Mouse (Mus musculus): ENCODE measurements around the gene Gm10642. TPM values are rescaled to one million over a fixed set of nuclear protein-coding genes. Genes with fewer than 3 reads are reported as not detected.

The Gm10642 gene
- polyA plus RNA-seq (2012; ENCODE audit: insufficient read depth, insufficient read length, low replicate concordance, missing spikeins), result not detected in 2 replicates

DNA sequence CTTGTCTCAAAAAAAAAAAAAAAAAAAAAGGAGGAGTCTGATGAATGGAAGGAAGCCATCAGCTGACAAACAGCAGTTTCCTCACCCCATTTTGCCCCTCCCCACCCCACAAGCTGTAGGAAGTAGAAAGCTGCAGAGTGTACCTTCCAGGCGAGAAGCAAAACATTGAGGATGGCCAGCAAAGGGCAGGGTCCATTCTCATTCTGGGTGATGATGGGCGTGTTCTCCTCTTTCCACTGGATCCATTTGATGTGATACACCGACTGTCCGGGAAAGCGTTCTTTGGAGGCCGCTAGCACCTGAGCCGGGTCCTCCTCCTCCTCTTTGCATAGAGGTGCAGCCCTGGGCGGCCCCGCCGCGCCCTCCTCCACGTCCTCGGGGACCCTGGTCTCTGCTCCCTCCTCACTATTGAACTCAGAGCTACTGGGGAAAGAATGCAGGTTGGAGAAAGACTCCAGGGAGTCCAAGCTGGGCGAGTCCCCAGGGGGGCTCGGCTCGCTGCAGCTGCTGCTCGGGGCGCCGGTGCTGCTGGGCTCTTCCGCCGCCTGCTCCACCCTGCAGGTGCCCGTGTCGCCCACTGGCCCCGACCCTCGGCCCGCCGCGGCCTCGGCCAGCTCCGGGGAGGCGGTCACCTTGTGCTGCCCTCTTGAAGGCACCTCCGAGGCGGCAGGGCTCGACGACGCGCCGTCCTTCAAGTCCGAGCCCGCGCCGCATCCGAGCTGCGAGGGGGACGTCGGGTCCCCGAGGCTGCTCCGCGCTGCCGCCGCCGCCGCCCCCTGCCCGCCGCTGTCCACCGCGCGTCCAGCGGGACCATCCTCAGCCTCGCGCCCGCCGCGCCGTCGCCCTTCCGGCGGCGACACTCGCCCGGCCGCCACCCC lies at the start of gene Gm10642:
Gm10642 (plus strand) TSS at position 122 of the 878 bp plus-strand sequence.
- peaks cover 5% of the 10 kb centered on the region for H3K4me1 ChIP-seq (ENCODE audit: control insufficient read depth, insufficient read depth, low read length)
- WGBS, result under 1% methylated on average over 72 of the region's 72 CpGs

DNA sequence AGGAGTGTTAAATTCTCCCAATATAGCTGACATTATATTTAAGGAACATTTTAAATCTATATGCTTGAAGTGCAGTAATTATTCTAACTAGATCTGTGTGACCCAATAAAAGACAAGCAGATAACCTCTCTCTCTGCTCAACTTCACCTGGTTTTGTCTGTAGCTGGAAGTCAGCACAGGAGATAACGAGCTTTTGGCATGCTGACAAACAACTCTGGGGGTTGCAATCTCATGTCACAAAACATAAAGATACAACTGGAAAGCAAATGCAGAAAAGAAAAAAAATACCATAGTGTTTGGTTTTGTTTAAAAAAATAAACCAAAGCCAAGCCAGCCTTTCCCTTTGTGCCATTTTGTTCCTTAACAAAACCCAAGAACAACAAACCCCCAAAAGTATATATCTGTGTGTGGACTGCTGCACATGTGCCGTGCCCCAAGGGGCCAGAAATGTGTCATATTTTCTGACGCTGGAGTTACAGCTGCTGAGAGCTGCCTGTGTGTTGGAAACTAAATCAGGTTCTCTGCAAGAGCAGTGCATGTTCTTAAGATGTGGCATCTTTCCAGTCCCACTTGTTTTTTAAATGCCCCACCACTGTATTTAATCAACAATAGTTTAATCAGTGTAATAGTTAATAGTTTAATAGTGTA lies 44.9 kb upstream of the Gm10642 start:
- TF ChIP-seq CTCF (IDR thresholded peaks at IDR 0.05; ENCODE audit: insufficient read depth, low read depth, low read length) (no peak), POLR2A (IDR thresholded peaks at IDR 0.05; ENCODE audit: insufficient read depth, low read depth, low read length) (no peak)
- no peak overlapping the region for H3K27ac ChIP-seq (ENCODE audit: insufficient read depth, low read depth, low read length)
- 57% methylated on average over 3 of the region's 3 CpGs for WGBS
- H3K4me3 ChIP-seq (ENCODE audit: insufficient read depth, low read depth, low read length), result no peak overlapping the region
- no peaks in the 10 kb centered on the region for H3K4me1 ChIP-seq (ENCODE audit: control insufficient read depth, insufficient read depth, low read length)

More for the DNA sequence above, at the start of gene Gm10642:
- Histone ChIP-seq H3K4me3 (ENCODE audit: insufficient read depth, low read depth, low read length) (peak within 1 kb of the TSS; percentile 93), H3K27ac (ENCODE audit: insufficient read depth, low read depth, low read length) (peak within 1 kb of the TSS; percentile 96)
- TF ChIP-seq POLR2A (IDR thresholded peaks at IDR 0.05; ENCODE audit: insufficient read depth, low read depth, low read length) (no peak), CTCF (IDR thresholded peaks at IDR 0.05; ENCODE audit: insufficient read depth, low read depth, low read length) (no peak)

DNA sequence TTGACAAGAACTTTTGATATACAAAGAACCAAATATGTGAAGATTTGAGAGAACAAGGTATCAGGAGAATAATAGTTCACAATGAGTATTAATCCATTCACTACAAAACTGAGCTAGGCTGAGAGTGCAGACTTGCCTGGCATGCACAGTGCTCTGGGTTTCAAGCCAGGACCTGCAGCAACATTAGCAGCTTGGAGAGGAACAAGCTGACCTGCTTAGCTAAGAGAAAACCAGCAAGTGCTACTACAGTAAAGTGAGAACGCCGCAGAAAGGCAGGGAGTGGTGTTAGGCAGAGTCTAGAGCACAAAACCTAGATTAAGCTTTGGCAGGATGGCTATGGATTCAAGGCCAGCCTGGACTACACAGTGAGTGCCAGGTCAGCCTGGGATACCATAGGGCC lies 26.3 kb upstream of the Gm10642 start:
- no peak overlapping the region for H3K27ac ChIP-seq (ENCODE audit: insufficient read depth, low read depth, low read length)
- WGBS, result 69% methylated on average over 2 of the region's 2 CpGs
- H3K4me3 ChIP-seq (ENCODE audit: insufficient read depth, low read depth, low read length), result no peak overlapping the region
- H3K4me1 ChIP-seq (ENCODE audit: control insufficient read depth, insufficient read depth, low read length), result no peaks in the 10 kb centered on the region
- TF ChIP-seq POLR2A (IDR thresholded peaks at IDR 0.05; ENCODE audit: insufficient read depth, low read depth, low read length) (no peak), CTCF (IDR thresholded peaks at IDR 0.05; ENCODE audit: insufficient read depth, low read depth, low read length) (no peak)

DNA sequence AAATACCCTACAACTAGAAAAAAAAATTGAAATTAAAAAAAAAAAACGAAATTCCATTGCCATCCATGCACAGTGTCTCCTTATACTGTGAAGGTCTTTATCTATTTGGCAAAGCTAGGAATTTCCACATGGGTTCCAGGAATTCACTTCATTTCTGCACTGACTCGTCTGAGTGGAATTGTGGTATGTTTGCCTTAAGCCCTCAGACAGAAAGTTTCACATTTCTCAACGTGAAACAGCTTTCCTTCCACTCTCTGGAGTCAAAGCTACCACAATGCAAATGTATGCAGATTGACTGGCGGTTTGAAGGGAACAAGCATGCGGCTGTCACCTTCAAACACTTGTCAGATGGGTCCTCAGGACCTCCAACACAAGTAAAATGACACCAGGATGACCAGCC lies 24.4 kb upstream of the Gm10642 start:
- H3K4me1 ChIP-seq (ENCODE audit: control insufficient read depth, insufficient read depth, low read length), result no peaks in the 10 kb centered on the region
- TF ChIP-seq CTCF (IDR thresholded peaks at IDR 0.05; ENCODE audit: insufficient read depth, low read depth, low read length) (no peak), POLR2A (IDR thresholded peaks at IDR 0.05; ENCODE audit: insufficient read depth, low read depth, low read length) (no peak)
- H3K27ac ChIP-seq (ENCODE audit: insufficient read depth, low read depth, low read length), result no peak overlapping the region
- WGBS, result 35% methylated on average over 5 of the region's 5 CpGs
- no peak overlapping the region for H3K4me3 ChIP-seq (ENCODE audit: insufficient read depth, low read depth, low read length)

DNA sequence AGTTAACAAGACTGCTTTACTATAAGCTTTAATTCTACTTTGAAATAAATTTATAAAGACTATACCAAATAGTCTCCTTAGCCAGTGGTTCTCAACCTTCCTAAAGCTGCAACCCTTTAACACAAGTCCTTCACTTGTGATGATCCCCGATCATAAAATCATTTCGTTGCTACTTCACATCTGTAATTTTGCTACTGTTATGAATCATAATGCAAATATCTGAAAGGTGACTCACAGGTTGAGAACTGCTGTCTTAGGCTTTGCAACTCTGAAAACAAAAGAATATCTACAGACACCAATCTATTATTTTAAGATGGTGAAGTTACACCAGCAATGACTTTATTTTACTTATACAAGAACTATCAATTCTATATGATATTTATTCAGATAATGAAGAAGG lies 19.3 kb upstream of the Gm10642 start:
- 82% methylated on average over 2 of the region's 2 CpGs for WGBS
- H3K4me3 ChIP-seq (ENCODE audit: insufficient read depth, low read depth, low read length), result no peak overlapping the region
- H3K27ac ChIP-seq (ENCODE audit: insufficient read depth, low read depth, low read length), result no peak overlapping the region
- H3K4me1 ChIP-seq (ENCODE audit: control insufficient read depth, insufficient read depth, low read length), result no peaks in the 10 kb centered on the region
- TF ChIP-seq CTCF (IDR thresholded peaks at IDR 0.05; ENCODE audit: insufficient read depth, low read depth, low read length) (no peak), POLR2A (IDR thresholded peaks at IDR 0.05; ENCODE audit: insufficient read depth, low read depth, low read length) (no peak)

DNA sequence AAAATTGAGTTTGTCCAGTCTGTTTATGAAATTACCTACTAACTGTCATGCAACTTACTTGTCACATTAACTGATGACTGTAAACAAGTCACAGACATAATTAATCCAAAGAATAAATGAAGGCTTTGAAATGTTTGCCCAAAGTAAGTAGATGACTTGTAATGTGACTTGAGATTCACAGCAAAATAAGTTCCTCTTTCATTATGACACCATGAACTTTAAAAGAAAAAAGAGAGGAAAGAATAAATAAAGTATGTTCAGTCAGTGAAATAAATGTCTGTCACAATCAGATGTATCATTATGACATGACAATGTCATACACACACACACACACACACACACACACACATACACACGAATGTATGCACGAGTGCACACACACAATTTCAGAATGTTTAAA lies 5.8 kb upstream of the Gm10642 start:
- peaks cover 2% of the 10 kb centered on the region; the same call in 1 of the 2 replicates for H3K4me1 ChIP-seq (ENCODE audit: control insufficient read depth, insufficient read depth, low read length)
- 89% methylated on average over 2 of the region's 2 CpGs for WGBS
- no peak overlapping the region for H3K4me3 ChIP-seq (ENCODE audit: insufficient read depth, low read depth, low read length)
- no peak for TF ChIP-seq POLR2A (IDR thresholded peaks at IDR 0.05; ENCODE audit: insufficient read depth, low read depth, low read length)
- TF ChIP-seq CTCF (IDR thresholded peaks at IDR 0.05; ENCODE audit: insufficient read depth, low read depth, low read length), result no peak
- no peak overlapping the region for H3K27ac ChIP-seq (ENCODE audit: insufficient read depth, low read depth, low read length)

DNA sequence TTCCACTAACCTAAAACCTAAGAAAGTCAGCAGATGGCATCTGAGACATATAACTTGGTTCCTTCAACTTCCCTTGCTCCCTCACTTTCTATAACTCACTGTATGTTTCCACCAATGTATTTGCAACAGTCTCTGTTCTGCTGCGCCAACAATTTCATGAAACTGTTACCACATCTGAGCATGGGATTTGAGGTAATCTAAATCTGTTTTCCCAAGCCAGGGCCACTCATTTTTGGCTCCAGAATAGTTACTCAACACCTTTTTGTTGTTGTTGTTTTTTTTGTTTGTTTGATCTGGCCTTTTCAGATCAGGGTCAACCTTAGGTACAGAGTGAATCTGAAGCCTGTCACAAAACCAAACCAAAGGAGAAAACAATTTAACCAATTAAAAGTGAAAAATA lies 5.1 kb upstream of the Gm10642 start:
- TF ChIP-seq POLR2A (IDR thresholded peaks at IDR 0.05; ENCODE audit: insufficient read depth, low read depth, low read length) (no peak), CTCF (IDR thresholded peaks at IDR 0.05; ENCODE audit: insufficient read depth, low read depth, low read length) (no peak)
- H3K27ac ChIP-seq (ENCODE audit: insufficient read depth, low read depth, low read length), result no peak overlapping the region
- H3K4me1 ChIP-seq (ENCODE audit: control insufficient read depth, insufficient read depth, low read length), result peaks cover 2% of the 10 kb centered on the region; the same call in 1 of the 2 replicates
- H3K4me3 ChIP-seq (ENCODE audit: insufficient read depth, low read depth, low read length), result no peak overlapping the region
- 98% methylated on average over 1 of the region's 1 CpGs for WGBS

DNA sequence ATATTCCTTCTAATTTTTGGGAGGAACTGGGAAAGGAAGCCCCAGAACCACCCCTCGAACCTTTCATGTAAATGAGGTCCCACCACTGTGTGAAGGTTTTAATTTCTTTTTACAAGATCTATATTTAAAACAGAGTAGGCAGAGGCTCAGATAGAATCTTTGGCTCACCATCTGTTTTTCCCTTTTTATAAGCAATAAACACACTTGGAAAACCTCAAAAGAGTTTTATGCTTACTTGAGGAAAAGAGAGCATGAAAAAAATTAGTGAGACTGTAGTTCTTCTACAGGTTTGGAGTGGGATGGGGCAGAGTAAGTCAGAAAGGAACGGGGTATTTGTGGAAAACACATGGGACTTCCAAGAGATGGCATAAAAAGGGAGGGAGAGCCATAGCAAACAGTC lies 3.8 kb upstream of the Gm10642 start:
- Histone ChIP-seq H3K27ac (ENCODE audit: insufficient read depth, low read depth, low read length) (0 out of 2 replicates have a peak overlapping the region, but pooled peaks have one; percentile 29), H3K4me1 (ENCODE audit: control insufficient read depth, insufficient read depth, low read length) (peaks cover 2% of the 10 kb centered on the region; the same call in 1 of the 2 replicates), H3K4me3 (ENCODE audit: insufficient read depth, low read depth, low read length) (no peak overlapping the region; the same call in 1 of the 2 replicates)
- 23% methylated on average over 2 of the region's 2 CpGs for WGBS
- TF ChIP-seq POLR2A (IDR thresholded peaks at IDR 0.05; ENCODE audit: insufficient read depth, low read depth, low read length) (no peak), CTCF (IDR thresholded peaks at IDR 0.05; ENCODE audit: insufficient read depth, low read depth, low read length) (no peak)

DNA sequence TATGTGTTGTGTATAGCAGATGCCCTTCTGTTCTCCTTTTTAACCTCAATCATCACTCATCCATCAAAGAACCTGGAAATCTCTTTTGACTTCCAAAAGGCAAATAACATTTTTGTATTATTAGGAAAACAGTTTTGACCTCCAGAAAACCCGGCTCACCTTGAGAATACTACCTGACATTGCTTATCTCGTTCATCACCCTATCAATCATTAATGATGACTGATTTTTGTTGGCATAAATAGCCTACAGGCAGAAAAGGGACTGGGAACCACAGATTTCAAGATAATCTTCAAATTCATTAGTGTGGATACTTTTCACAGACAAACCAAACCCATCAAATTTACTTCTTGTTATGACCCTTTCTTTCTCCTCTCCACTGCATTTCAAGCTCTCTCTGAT lies 2.2 kb upstream of the Gm10642 start:
- H3K27ac ChIP-seq (ENCODE audit: insufficient read depth, low read depth, low read length), result no peak overlapping the region
- WGBS, result 86% methylated on average over 2 of the region's 2 CpGs
- TF ChIP-seq POLR2A (IDR thresholded peaks at IDR 0.05; ENCODE audit: insufficient read depth, low read depth, low read length) (no peak), CTCF (IDR thresholded peaks at IDR 0.05; ENCODE audit: insufficient read depth, low read depth, low read length) (no peak)
- no peak overlapping the region for H3K4me3 ChIP-seq (ENCODE audit: insufficient read depth, low read depth, low read length)
- peaks cover 5% of the 10 kb centered on the region for H3K4me1 ChIP-seq (ENCODE audit: control insufficient read depth, insufficient read depth, low read length)

Data from olfactory bulb, adult 2 months (tissue).